Mouse (Mus musculus): ENCODE measurements around the gene Ambra1.

GRCm38 (mm10) chr2:91854575-91854974 is 124.6 kb downstream of the Ambra1 start:
- TF ChIP-seq POLR2A (IDR thresholded peaks at IDR 0.05; ENCODE audit: borderline replicate concordance, control insufficient read depth, low read depth, low read length) (no peak), CTCF (IDR thresholded peaks at IDR 0.05; ENCODE audit: control insufficient read depth, insufficient read depth, low read length) (no peak)

All from bone marrow, adult 2 months (tissue).